Mouse (Mus musculus): ENCODE results near the gene Stk26.

Gene Stk26

GRCm38 (mm10) chrX:50840847-50841560 lies at the start of gene Stk26:
TSS of gene Stk26 (plus strand) at chrX:50841047.
- no peak for DNase-seq (ENCODE audit: extremely low read depth, low read depth, low spot score)

GRCm38 (mm10) chrX:50793005-50793680 lies 47.7 kb upstream of the Stk26 start:
- DNase-seq (ENCODE audit: extremely low read depth, low read depth, low spot score): no peak

GRCm38 (mm10) chrX:50797798-50798197 lies 43.0 kb upstream of the Stk26 start:
- no peak for DNase-seq (ENCODE audit: extremely low read depth, low read depth, low spot score)

GRCm38 (mm10) chrX:50798571-50798970 lies 42.3 kb upstream of the Stk26 start:
- DNase-seq (ENCODE audit: extremely low read depth, low read depth, low spot score): no peak

- no peak for DNase-seq (ENCODE audit: extremely low read depth, low read depth, low spot score)
Measured at GRCm38 (mm10) chrX:50799656-50800188, 41.1 kb upstream of the Stk26 start.

GRCm38 (mm10) chrX:50805654-50806053 lies 35.2 kb upstream of the Stk26 start:
- no peak for DNase-seq (ENCODE audit: extremely low read depth, low read depth, low spot score)

GRCm38 (mm10) chrX:50823856-50824255 lies 17.0 kb upstream of the Stk26 start:
- no peak for DNase-seq (ENCODE audit: extremely low read depth, low read depth, low spot score)

GRCm38 (mm10) chrX:50835592-50835991 lies 5.3 kb upstream of the Stk26 start:
- no peak for DNase-seq (ENCODE audit: extremely low read depth, low read depth, low spot score)

- DNase-seq (ENCODE audit: extremely low read depth, low read depth, low spot score): no peak
Measured at GRCm38 (mm10) chrX:50836029-50836691, 4.7 kb upstream of the Stk26 start.

- DNase-seq (ENCODE audit: extremely low read depth, low read depth, low spot score): no peak
Measured at GRCm38 (mm10) chrX:50841587-50841986, 740 bp downstream of the Stk26 start.

- no peak for DNase-seq (ENCODE audit: extremely low read depth, low read depth, low spot score)
Measured at GRCm38 (mm10) chrX:50842046-50842445, 1.2 kb downstream of the Stk26 start.

GRCm38 (mm10) chrX:50850428-50851184 lies 9.8 kb downstream of the Stk26 start:
- no peak for DNase-seq (ENCODE audit: extremely low read depth, low read depth, low spot score)

GRCm38 (mm10) chrX:50863771-50864170 lies 22.9 kb downstream of the Stk26 start:
- DNase-seq (ENCODE audit: extremely low read depth, low read depth, low spot score): no peak

GRCm38 (mm10) chrX:50864734-50865133 lies 23.9 kb downstream of the Stk26 start:
- no peak for DNase-seq (ENCODE audit: extremely low read depth, low read depth, low spot score)

- DNase-seq (ENCODE audit: extremely low read depth, low read depth, low spot score): no peak
Measured at GRCm38 (mm10) chrX:50874246-50875002, 33.6 kb downstream of the Stk26 start.

GRCm38 (mm10) chrX:50887999-50888398 lies 47.2 kb downstream of the Stk26 start:
- no peak for DNase-seq (ENCODE audit: extremely low read depth, low read depth, low spot score)

- DNase-seq (ENCODE audit: extremely low read depth, low read depth, low spot score): no peak
Measured at GRCm38 (mm10) chrX:50903497-50903896, 62.6 kb downstream of the Stk26 start.

GRCm38 (mm10) chrX:50909915-50910314 lies 69.1 kb downstream of the Stk26 start:
- no peak for DNase-seq (ENCODE audit: extremely low read depth, low read depth, low spot score)

- no peak for DNase-seq (ENCODE audit: extremely low read depth, low read depth, low spot score)
Measured at GRCm38 (mm10) chrX:50917389-50917788, 76.5 kb downstream of the Stk26 start.

GRCm38 (mm10) chrX:50918754-50919153 lies 77.9 kb downstream of the Stk26 start:
- no peak for DNase-seq (ENCODE audit: extremely low read depth, low read depth, low spot score)

Data from fat pad, adult 2 months (tissue).